Mouse (Mus musculus) neural tube, embryonic 14.5 days (tissue): Measurements from ENCODE around the gene Spata17. TPM values are rescaled to one million over a fixed set of nuclear protein-coding genes. Genes with fewer than 3 reads are reported as not detected.

Experiments used
- ATAC-seq: fragments of 200-750 bp; cut with Nextera tagmentation; 2 replicates; pipeline ENCODE4 v1.8.0; 2017; ENCODE audit warnings: low read depth, mild to moderate bottlenecking, moderate TSS enrichment, moderate library complexity
- H3K27ac ChIP-seq: fragments of 300-500 bp; sonication (generic); 2 replicates; pipeline ENCODE4 v1.5.1; 2014; ENCODE audit warnings: low read depth, mild to moderate bottlenecking, control low read depth, low read length, moderate library complexity, mixed read lengths
- H3K27me3 ChIP-seq: fragments of 300-500 bp; sonication (generic); 2 replicates; pipeline ENCODE4 v1.6.1; 2014; ENCODE audit warnings: low read length; ENCODE audit not compliant: control insufficient read depth, insufficient read depth
- H3K36me3 ChIP-seq: fragments of 300-500 bp; sonication (generic); 2 replicates; pipeline ENCODE4 v1.6.1; 2014; ENCODE audit warnings: low read length, mixed read lengths; ENCODE audit not compliant: control insufficient read depth, insufficient read depth
- H3K4me1 ChIP-seq: fragments of 300-500 bp; sonication (generic); 2 replicates; pipeline ENCODE4 v1.6.1; 2014; ENCODE audit warnings: low read length; ENCODE audit not compliant: control insufficient read depth, insufficient read depth
- H3K4me2 ChIP-seq: fragments of 300-500 bp; sonication (generic); 2 replicates; pipeline ENCODE4 v1.6.1; 2014; ENCODE audit warnings: mild to moderate bottlenecking, low read depth, low read length, control low read depth
- H3K4me3 ChIP-seq: fragments of 300-500 bp; sonication (generic); 2 replicates; pipeline ENCODE4 v1.5.1; 2014; ENCODE audit warnings: low read depth, low read length, control low read depth, mixed read lengths
- H3K9ac ChIP-seq: fragments of 300-500 bp; sonication (generic); replicated peaks from 2 replicates; pipeline ENCODE4 v1.6.1; 2014; ENCODE audit warnings: low read depth, mild to moderate bottlenecking, control low read depth, low read length, mixed read lengths
- H3K9me3 ChIP-seq: fragments of 300-500 bp; sonication (generic); 2 replicates; pipeline ENCODE4 v1.6.1; 2016; ENCODE audit warnings: low read length; ENCODE audit not compliant: control insufficient read depth
- WGBS: fragments of 180-500 bp; shearing (Covaris S2); extraction: QIAGEN DNeasy Blood & Tissue Kit; methylation state at CpG from one replicate; pipeline ENCODE4 v1.1.7; 2014; 5-methylcytosine and 5-hydroxymethylcytosine counted together
- polyA plus RNA-seq: library from polyadenylated mRNA; unstranded; fragments of >200 nt; fragmentation: Nextera tagmentation; extraction: Ambion mirVana; gene quantifications from 2 replicates; pipeline ENCODE4 v1.2.1, GENCODE M21; 2014

Spata17 gene
- polyA plus RNA-seq, 1 experiment from 2014 or later, result 1.6 TPM

DNA sequence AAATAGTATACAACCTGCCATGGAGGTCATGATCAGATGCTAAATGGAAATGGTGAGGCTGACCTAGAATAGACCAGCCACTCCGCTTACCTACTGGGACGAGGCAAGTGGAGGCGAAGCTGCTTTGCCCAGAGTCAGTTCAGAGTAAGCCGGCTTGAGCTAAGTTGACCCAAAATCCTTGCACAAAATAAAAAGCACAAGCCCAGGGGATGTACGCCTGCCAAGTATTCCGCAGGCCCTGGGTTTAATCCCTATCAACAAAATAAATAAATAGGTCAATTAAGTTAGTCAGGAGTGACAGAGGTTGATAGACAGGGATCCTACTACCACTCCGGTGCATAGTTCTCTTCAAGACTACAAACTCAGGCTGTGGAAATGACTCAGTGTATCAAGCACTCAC lies 207.0 kb downstream of the Spata17 start:
- Histone ChIP-seq H3K27ac (no peak overlapping the region), H3K4me2 (no peak overlapping the region), H3K9ac (no peak overlapping the region), H3K27me3 (no peaks in the 10 kb centered on the region), H3K9me3 (no peaks in the 10 kb centered on the region), H3K36me3 (no peaks in the 10 kb centered on the region), H3K4me3 (no peak overlapping the region), H3K4me1 (no peaks in the 10 kb centered on the region)
- 90% methylated on average over 7 of the region's 7 CpGs for WGBS
- ATAC-seq, result no peak

- H3K4me3 ChIP-seq, result no peak overlapping the region
- no peaks in the 10 kb centered on the region for H3K4me1 ChIP-seq
- WGBS, result 88% methylated on average over 14 of the region's 14 CpGs
- ATAC-seq, result no peak
- no peaks in the 10 kb centered on the region for H3K36me3 ChIP-seq
- H3K27ac ChIP-seq, result no peak overlapping the region
- no peak overlapping the region for H3K9ac ChIP-seq
- H3K4me2 ChIP-seq, result no peak overlapping the region
- H3K27me3 ChIP-seq, result no peaks in the 10 kb centered on the region
- no peaks in the 10 kb centered on the region for H3K9me3 ChIP-seq
These were observed 208.9 kb downstream of the Spata17 start for GRCm38 (mm10) chr1:187006227-187006925.

- no peaks in the 10 kb centered on the region for H3K36me3 ChIP-seq
- no peaks in the 10 kb centered on the region for H3K9me3 ChIP-seq
- no peaks in the 10 kb centered on the region for H3K27me3 ChIP-seq
- H3K9ac ChIP-seq, result no peak overlapping the region
- H3K4me2 ChIP-seq, result no peak overlapping the region
- H3K27ac ChIP-seq, result no peak overlapping the region
- H3K4me1 ChIP-seq, result no peaks in the 10 kb centered on the region
- 100% methylated on average over 1 of the region's 1 CpGs for WGBS
- ATAC-seq, result no peak
- no peak overlapping the region for H3K4me3 ChIP-seq
These were observed 211.0 kb downstream of the Spata17 start for GRCm38 (mm10) chr1:187004306-187004705.

DNA sequence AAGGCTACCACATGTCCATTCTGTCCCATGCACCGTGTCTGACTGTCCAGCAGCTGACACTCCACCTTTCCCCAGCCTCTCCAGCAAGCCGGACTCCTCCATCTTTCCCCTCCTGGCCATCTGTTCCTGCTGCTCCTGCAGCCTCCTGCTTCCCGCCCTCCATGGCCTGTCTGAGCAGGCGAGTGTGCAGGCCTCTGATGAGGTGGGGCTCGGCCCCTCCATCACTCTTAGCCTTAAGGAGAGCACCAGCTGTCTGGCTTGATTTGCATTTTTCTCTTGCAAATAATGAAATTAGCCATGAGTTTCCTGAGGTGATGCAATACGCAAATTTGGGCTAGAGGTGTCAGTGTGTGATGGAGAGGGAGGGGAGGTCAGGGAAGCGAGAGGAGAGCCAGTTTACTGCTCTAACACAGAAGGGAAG lies 211.8 kb downstream of the Spata17 start:
- H3K4me3 ChIP-seq, result no peak overlapping the region
- H3K27ac ChIP-seq, result no peak overlapping the region
- no peaks in the 10 kb centered on the region for H3K27me3 ChIP-seq
- H3K4me1 ChIP-seq, result no peaks in the 10 kb centered on the region
- WGBS, result 30% methylated on average over 7 of the region's 7 CpGs
- H3K4me2 ChIP-seq, result no peak overlapping the region
- ATAC-seq, result no peak
- no peaks in the 10 kb centered on the region for H3K9me3 ChIP-seq
- no peaks in the 10 kb centered on the region for H3K36me3 ChIP-seq
- no peak overlapping the region for H3K9ac ChIP-seq

DNA sequence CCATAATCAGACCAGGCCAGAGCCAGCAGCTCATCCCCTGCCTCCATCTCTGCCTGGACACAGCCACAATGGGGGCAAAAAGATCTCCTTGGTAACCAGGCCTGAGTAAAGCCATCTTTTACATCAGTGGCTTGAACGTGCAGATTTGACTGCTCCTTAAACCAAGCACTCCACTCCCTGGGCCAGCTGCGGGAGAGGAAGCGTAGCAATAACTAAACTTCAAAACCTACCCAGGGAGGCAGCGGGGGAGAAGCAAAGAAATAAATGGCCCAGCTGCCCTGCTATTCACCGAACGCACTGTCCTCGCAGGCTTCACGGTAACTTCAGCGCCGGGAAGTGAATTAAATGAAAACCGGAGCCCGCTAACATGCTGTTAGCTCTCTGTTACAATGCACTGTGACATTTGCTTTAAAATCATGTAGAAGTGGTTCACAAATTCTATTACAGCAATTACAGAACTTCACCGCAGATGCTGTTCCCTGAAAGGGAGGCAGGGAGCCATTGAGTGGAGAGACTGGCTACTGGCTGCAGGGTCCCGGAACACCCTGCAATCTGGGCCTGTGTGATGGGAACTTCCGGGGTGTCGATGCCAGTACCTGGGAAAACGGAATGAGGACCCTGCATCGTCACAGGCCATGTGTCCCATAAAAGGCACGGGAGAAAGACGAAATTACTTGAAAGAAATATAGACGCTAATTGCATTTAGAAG lies 217.5 kb downstream of the Spata17 start:
- H3K4me2 ChIP-seq, result peak overlapping the region; percentile 14; the same call in 1 of the 2 replicates
- H3K9me3 ChIP-seq, result no peaks in the 10 kb centered on the region
- H3K27me3 ChIP-seq, result no peaks in the 10 kb centered on the region
- no peak overlapping the region for H3K27ac ChIP-seq
- H3K36me3 ChIP-seq, result no peaks in the 10 kb centered on the region
- peak; percentile 34; the same call in 1 of the 2 replicates for ATAC-seq
- 48% methylated on average over 21 of the region's 21 CpGs for WGBS
- no peaks in the 10 kb centered on the region for H3K4me1 ChIP-seq
- H3K9ac ChIP-seq, result no peak overlapping the region
- no peak overlapping the region for H3K4me3 ChIP-seq

Other genes with a start within 250 kb of the Spata17 start
- 0.08 and 0.17 TPM in 2 replicates for gene D1Pas1, start 248.0 kb downstream of the Spata17 start, polyA plus RNA-seq
- gene Gpatch2, start within 50 bp of the Spata17 start, polyA plus RNA-seq, result 18.3 and 20.2 TPM in 2 replicates